17 mouse cellular contexts compared by ENCODE assay signal in the genomic region with DNA sequence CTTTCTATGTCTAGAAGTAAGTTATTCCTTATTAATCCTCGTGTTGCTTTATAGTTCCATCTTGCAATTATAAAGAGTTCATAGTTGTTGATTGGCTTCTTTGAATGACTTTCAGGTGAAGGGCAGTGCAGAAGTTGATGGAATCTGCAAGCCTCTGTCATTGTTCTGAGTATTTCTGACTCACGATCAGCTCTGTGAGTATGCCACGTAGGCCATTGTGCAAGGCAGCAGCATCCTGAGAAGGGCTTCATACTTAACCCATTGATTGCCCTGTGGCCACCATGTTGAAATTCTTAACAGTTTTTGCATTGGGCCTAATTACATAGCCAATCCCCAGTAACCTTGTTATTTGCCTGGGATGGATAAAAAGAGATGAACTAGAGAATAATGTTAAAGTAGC.
"Had no signal": no experiment of that assay in that cellular context is flagged by ENCODE, and none has a peak within 500 bp of the region (broad histone marks: within the 10 kb centered on the region; RNA-seq: fewer than 3 reads in every experiment).

No protein-coding gene starts in this region.

- H3K27me3 ChIP-seq: lung, embryonic 15.5 days; midbrain, embryonic 13.5 days; midbrain, embryonic 15.5 days; neural tube, embryonic 12.5 days; stomach, embryonic 15.5 days had no signal

- H3K9ac ChIP-seq: lung, embryonic 15.5 days; midbrain, embryonic 13.5 days; midbrain, embryonic 15.5 days; neural tube, embryonic 12.5 days; stomach, embryonic 15.5 days had no signal

- ATAC-seq: lung, postnatal 0 days; midbrain, embryonic 13.5 days; midbrain, embryonic 15.5 days had no signal

- H3K9me3 ChIP-seq: lung, embryonic 15.5 days; midbrain, embryonic 13.5 days; midbrain, embryonic 15.5 days; stomach, embryonic 15.5 days had no signal

- H3K36me3 ChIP-seq: lung, embryonic 15.5 days; midbrain, embryonic 13.5 days; midbrain, embryonic 15.5 days; neural tube, embryonic 12.5 days; stomach, embryonic 15.5 days had no signal

- H3K27ac ChIP-seq: lung, embryonic 15.5 days; macrophage; midbrain, embryonic 13.5 days; midbrain, embryonic 15.5 days; neural tube, embryonic 12.5 days; stomach, embryonic 15.5 days; stomach, postnatal 0 days had no signal

- H3K4me3 ChIP-seq: lung, embryonic 15.5 days; megakaryocyte, embryonic 14.5 days; midbrain, embryonic 13.5 days; midbrain, embryonic 15.5 days; neural tube, embryonic 12.5 days; stomach, embryonic 15.5 days had no signal

- DNase-seq: lung, adult 2 months; lung, postnatal 14 days; lung, postnatal 36 days; right cerebral cortex, postnatal 14 days; thymus, adult 2 months; thymus, postnatal 25 days; thymus, postnatal 4 days had no signal

- H3K4me2 ChIP-seq: lung, embryonic 15.5 days; midbrain, embryonic 11.5 days; midbrain, embryonic 13.5 days; midbrain, embryonic 15.5 days; neural tube, embryonic 12.5 days; stomach, embryonic 15.5 days had no signal

- H3K4me1 ChIP-seq: lung, embryonic 15.5 days; midbrain, embryonic 13.5 days; midbrain, embryonic 15.5 days; neural tube, embryonic 12.5 days; stomach, embryonic 15.5 days had no signal
